Mouse (Mus musculus) liver, embryonic 16.5 days (tissue): ENCODE results near the gene Pde6c. TPM values are rescaled to one million over a fixed set of nuclear protein-coding genes. Genes with fewer than 3 reads are reported as not detected.
A peak's percentile ranks its signal among the peaks of the same experiment; 100 is the strongest.

Experiments used
- ATAC-seq: fragments of 200-750 bp; cut with Nextera tagmentation; 2 replicates; pipeline ENCODE4 v1.8.0; 2017; ENCODE audit warnings: low read depth, mild to moderate bottlenecking, moderate number of reproducible peaks, moderate library complexity
- H3K27ac ChIP-seq: fragments of 300-500 bp; sonication (generic); 2 replicates; pipeline ENCODE4 v1.5.1; 2014; ENCODE audit warnings: mild to moderate bottlenecking, low read length
- H3K27me3 ChIP-seq: fragments of 300-500 bp; sonication (generic); 2 replicates; pipeline ENCODE4 v1.6.1; 2014; ENCODE audit warnings: low read depth, low read length, mixed read lengths; ENCODE audit not compliant: control insufficient read depth, insufficient read depth
- H3K36me3 ChIP-seq: fragments of 300-500 bp; sonication (generic); 2 replicates; pipeline ENCODE4 v1.6.1; 2014; ENCODE audit warnings: mild to moderate bottlenecking; ENCODE audit not compliant: control insufficient read depth, insufficient read depth
- H3K4me1 ChIP-seq: fragments of 300-500 bp; sonication (generic); 2 replicates; pipeline ENCODE4 v1.6.1; 2014; ENCODE audit warnings: low read depth, low read length, mixed read lengths; ENCODE audit not compliant: control insufficient read depth
- H3K4me2 ChIP-seq: fragments of 300-500 bp; sonication (generic); 2 replicates; pipeline ENCODE4 v1.6.1; 2014; ENCODE audit warnings: low read depth, low read length, mixed read lengths
- H3K4me3 ChIP-seq: fragments of 300-500 bp; sonication (generic); 2 replicates; pipeline ENCODE4 v1.5.1; 2014; ENCODE audit warnings: low read depth, mild to moderate bottlenecking, low read length
- H3K9ac ChIP-seq: fragments of 300-500 bp; sonication (generic); 2 replicates; pipeline ENCODE4 v1.6.1; 2014; ENCODE audit warnings: low read depth, low read length
- H3K9me3 ChIP-seq: fragments of 300-500 bp; sonication (generic); replicated peaks from 2 replicates; pipeline ENCODE4 v1.6.1; 2016; ENCODE audit warnings: low read length; ENCODE audit not compliant: control insufficient read depth
- WGBS: fragments of 180-500 bp; shearing (Covaris S2); extraction: QIAGEN DNeasy Blood & Tissue Kit; methylation state at CpG from one replicate; pipeline ENCODE4 v1.1.7; 2014; ENCODE audit not compliant: insufficient replicate concordance; 5-methylcytosine and 5-hydroxymethylcytosine counted together
- polyA plus RNA-seq: library from polyadenylated mRNA; unstranded; fragments of >200 nt; fragmentation: Nextera tagmentation; extraction: Ambion mirVana; gene quantifications from 2 replicates; pipeline ENCODE4 v1.2.1, GENCODE M21; 2015

Pde6c gene
- polyA plus RNA-seq = 6.7 and 7.1 TPM in 2 replicates

DNA sequence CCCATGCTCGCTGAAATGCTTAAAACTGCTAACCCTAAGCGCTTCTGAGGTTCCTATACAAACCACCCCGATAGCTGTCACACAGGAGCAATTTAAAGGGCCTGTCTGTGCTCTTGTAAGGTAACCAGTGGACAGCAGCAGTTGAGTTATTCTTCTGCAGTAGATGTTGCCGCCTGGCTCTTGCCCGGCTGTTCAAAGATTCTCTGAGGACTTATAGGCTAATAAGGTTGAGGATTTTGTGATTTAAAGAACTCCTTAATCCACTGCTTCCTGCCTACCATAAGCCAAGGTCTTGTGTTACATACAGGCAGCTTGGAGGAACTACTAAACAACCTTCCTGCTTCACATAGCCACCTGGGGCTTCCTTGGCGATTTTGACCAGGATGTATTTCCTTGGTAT lies at the start of gene Pde6c:
TSS of gene Pde6c (plus strand) at position 301 of the 400 bp plus-strand sequence.
- no peak for ATAC-seq
- 51% methylated on average over 6 of the region's 6 CpGs for WGBS

DNA sequence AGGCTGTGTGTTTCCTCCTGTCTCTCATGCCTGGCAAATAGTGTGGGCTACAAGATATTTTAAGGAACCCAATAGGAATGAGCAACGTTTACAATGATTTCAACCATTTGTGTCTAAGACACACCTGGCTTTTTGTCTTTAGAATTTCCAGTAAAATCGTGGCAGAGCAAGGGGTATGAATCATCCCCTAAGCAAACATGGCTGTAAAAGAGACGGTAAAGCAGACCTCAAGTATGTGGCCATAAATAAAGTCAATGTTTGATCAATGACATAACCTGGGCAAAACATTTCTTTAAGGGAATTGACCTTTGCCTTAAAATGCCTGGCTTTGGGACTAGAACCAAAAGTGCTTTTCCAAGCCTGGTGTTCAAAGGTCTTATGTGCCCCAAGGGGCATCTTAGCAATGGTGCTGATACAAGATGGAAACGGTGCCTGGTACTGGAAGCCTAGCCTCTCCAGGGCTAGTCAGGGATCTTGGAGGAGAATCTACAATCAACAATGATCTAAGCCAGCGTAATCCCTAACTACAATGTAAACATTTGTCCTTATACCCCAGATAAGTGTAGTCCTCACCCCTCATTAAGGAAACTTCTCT lies 49.6 kb upstream of the Pde6c start:
- Histone ChIP-seq H3K36me3 (no peaks in the 10 kb centered on the region), H3K4me2 (no peak overlapping the region), H3K9me3 (no peaks in the 10 kb centered on the region), H3K27me3 (no peaks in the 10 kb centered on the region), H3K9ac (no peak overlapping the region), H3K27ac (no peak overlapping the region), H3K4me1 (no peaks in the 10 kb centered on the region), H3K4me3 (no peak overlapping the region)
- 36% methylated on average over 5 of the region's 5 CpGs for WGBS
- ATAC-seq = no peak

More for the DNA sequence above, at the start of gene Pde6c:
- Histone ChIP-seq H3K27ac (peak within 1 kb of the TSS; percentile 61), H3K9ac (no peak within 1 kb of the TSS), H3K9me3 (no peaks in the 10 kb centered on the region), H3K4me3 (no peak within 1 kb of the TSS), H3K4me1 (peaks cover 3% of the 10 kb centered on the region; the same call in 1 of the 2 replicates), H3K36me3 (no peaks in the 10 kb centered on the region), H3K27me3 (no peaks in the 10 kb centered on the region), H3K4me2 (no peak within 1 kb of the TSS)

DNA sequence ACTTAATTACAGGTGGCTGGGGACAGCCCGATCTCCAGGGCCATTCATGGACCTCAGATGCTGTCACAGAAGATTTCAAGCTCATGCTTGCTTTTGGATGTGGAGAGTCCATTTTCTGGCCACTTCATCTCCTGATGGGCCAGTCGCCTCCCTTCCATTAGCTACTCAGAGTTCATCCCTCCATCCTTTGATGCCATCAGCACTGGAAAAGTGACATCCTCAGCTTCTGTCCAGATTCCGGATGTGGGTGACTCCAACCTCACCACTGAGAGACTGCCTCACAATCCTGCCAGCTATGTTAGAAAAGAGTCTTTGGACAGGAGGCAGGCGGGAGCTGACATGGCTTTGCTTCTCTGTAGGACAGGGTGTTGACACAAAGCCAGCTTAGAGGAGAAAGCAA lies 46.7 kb upstream of the Pde6c start:
- Histone ChIP-seq H3K9ac (no peak overlapping the region), H3K4me3 (no peak overlapping the region), H3K4me1 (no peaks in the 10 kb centered on the region), H3K36me3 (no peaks in the 10 kb centered on the region), H3K9me3 (no peaks in the 10 kb centered on the region), H3K27me3 (no peaks in the 10 kb centered on the region), H3K27ac (no peak overlapping the region), H3K4me2 (no peak overlapping the region)
- no peak for ATAC-seq
- 62% methylated on average over 4 of the region's 4 CpGs for WGBS

DNA sequence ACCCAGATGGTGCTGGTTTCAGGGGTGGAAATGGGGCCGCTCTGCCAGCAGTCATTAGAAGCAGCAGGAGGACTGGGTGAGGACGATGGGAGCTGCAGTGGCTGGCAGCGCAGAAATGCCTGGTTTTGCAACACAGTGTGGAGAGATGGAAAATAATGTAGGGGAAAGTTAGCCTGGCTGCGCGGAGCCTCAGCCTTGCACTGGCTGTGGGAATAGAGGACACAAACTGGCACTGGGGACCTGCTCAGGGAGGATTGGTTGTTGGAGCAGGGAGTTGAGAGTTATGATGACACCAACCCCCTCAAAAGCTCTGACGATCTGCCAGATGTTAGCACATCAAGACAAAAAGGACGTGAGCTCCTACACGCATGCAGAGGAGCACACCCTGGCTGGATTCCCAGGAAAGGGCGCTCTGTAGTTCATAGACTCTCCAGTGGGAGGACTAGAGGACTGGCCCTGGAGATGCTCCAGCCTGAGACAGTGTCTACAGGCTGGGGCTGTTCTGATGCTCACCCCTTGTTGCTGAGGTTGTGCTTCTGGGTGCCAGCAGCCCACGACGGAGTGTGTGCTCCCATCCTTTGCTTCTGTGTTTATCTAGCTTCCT lies 45.5 kb upstream of the Pde6c start:
- Histone ChIP-seq H3K9ac (no peak overlapping the region), H3K4me3 (no peak overlapping the region), H3K27me3 (no peaks in the 10 kb centered on the region), H3K4me1 (no peaks in the 10 kb centered on the region), H3K27ac (no peak overlapping the region), H3K36me3 (no peaks in the 10 kb centered on the region), H3K4me2 (no peak overlapping the region), H3K9me3 (no peaks in the 10 kb centered on the region)
- peak; percentile 77 for ATAC-seq
- WGBS = 43% methylated on average over 11 of the region's 11 CpGs

DNA sequence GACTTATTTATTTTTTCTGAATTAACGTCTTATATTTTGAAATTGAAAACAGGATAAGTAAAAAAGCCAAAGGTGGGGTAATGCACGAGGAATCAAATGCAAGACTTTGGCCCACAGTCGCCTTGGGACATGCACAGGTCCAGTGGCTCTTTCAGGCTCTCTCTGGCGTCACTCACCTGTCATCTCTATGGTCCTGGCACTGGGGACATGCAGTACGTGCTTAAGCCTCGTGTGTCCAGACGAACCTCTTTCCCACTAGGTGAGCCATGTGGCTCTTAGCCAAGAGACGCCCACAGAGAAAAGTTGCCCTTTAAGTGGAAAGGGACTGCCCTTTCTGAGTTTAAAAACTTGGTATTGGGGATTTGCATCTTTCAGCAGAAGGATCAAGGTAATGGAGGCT lies 43.2 kb upstream of the Pde6c start:
- 58% methylated on average over 8 of the region's 8 CpGs for WGBS
- no peaks in the 10 kb centered on the region for H3K27me3 ChIP-seq
- no peak overlapping the region for H3K4me2 ChIP-seq
- peak; percentile 72 for ATAC-seq
- no peaks in the 10 kb centered on the region for H3K36me3 ChIP-seq
- no peaks in the 10 kb centered on the region for H3K4me1 ChIP-seq
- H3K9ac ChIP-seq = no peak overlapping the region
- H3K4me3 ChIP-seq = no peak overlapping the region
- H3K27ac ChIP-seq = no peak overlapping the region
- no peaks in the 10 kb centered on the region for H3K9me3 ChIP-seq

DNA sequence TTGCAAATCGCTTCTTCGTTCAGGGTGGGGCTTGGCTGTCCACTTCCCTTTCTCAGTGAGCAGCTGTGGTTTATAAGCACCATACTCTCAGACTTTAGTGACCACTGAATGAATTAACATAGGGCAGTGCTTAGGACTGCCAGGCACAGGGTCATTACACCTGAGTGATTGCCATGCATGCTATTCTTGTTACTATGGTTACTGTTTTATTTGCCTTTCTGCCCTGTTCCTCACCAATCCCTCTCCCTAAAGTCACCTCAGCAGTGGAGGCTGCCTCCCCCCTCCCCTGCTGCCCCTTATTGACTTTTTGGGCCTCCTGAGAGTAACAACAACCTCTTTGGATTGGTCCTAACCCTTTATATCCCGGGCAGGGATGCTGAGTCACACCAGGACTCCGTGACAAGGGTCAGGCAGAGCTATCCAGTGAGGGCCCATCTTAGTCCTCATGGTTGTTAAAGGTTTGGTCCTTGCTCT lies 41.0 kb upstream of the Pde6c start:
- no peaks in the 10 kb centered on the region for H3K36me3 ChIP-seq
- H3K4me3 ChIP-seq = no peak overlapping the region
- H3K9ac ChIP-seq = no peak overlapping the region
- no peaks in the 10 kb centered on the region for H3K4me1 ChIP-seq
- ATAC-seq = no peak
- 37% methylated on average over 4 of the region's 4 CpGs for WGBS
- H3K4me2 ChIP-seq = no peak overlapping the region
- no peaks in the 10 kb centered on the region for H3K9me3 ChIP-seq
- H3K27ac ChIP-seq = no peak overlapping the region
- peaks cover 8% of the 10 kb centered on the region for H3K27me3 ChIP-seq

DNA sequence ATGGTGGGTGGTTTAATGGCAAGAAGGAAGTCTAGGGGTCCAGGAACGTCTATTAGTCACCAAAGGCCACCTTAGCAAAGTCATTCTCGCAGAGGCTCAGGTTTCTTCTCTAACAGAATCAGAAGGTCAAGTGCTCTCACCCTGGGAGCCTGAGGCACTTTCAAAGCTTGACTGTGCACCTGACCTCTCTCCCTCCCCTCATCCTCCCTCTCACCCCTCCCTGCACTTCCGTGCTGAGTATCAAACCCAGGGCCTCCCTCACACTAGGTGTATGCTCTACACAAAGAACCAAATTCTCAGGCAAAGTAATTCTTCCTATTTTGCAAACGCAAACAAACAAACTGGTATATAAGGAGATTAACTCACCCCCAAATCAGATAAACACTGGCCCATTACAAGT lies 36.4 kb upstream of the Pde6c start:
- Histone ChIP-seq H3K27ac (no peak overlapping the region), H3K4me3 (no peak overlapping the region), H3K27me3 (peaks cover 32% of the 10 kb centered on the region), H3K9ac (no peak overlapping the region), H3K4me1 (no peaks in the 10 kb centered on the region), H3K4me2 (peak overlapping the region; percentile 47; the same call in 1 of the 2 replicates), H3K36me3 (no peaks in the 10 kb centered on the region), H3K9me3 (no peaks in the 10 kb centered on the region)
- no peak for ATAC-seq
- WGBS = 12% methylated on average over 4 of the region's 4 CpGs

DNA sequence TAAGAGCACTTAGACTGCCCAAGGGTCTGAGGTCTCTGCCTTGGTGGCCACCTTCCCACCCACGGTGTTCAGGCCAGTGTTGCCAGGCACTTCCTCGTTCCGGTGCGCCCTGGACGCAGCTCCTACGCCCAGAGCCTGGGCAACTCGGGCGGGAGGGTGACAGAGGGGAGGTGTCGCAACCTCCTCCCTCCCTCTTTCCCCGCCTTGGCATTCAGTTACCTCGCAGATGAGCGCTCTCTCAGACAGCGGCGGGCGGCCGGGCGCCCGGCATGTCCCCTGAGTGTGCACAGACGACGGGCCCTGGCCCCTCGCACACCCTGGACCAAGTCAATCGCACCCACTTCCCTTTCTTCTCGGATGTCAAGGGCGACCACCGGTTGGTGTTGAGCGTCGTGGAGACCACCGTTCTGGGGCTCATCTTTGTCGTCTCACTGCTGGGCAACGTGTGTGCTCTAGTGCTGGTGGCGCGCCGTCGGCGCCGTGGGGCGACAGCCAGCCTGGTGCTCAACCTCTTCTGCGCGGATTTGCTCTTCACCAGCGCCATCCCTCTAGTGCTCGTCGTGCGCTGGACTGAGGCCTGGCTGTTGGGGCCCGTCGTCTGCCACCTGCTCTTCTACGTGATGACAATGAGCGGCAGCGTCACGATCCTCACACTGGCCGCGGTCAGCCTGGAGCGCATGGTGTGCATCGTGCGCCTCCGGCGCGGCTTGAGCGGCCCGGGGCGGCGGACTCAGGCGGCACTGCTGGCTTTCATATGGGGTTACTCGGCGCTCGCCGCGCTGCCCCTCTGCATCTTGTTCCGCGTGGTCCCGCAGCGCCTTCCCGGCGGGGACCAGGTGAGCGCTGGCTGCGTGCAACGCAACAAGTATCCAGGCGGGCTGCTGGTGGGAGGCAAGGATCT lies 35.5 kb upstream of the Pde6c start, which contains the start of gene Ffar4:
TSS of gene Ffar4 (plus strand) at position 214 of the 901 bp plus-strand sequence.
- ATAC-seq = peak; percentile 41; the same call in 1 of the 2 replicates
- H3K9ac ChIP-seq = no peak within 1 kb of the TSS
- under 1% methylated on average over 77 of the region's 77 CpGs for WGBS

More for the DNA sequence above, 35.5 kb upstream of the Pde6c start, which contains the start of gene Ffar4:
- H3K9me3 ChIP-seq = no peaks in the 10 kb centered on the region
- no peaks in the 10 kb centered on the region for H3K4me1 ChIP-seq
- peak within 1 kb of the TSS; percentile 30 for H3K4me3 ChIP-seq
- H3K27ac ChIP-seq = no peak within 1 kb of the TSS
- H3K4me2 ChIP-seq = peak within 1 kb of the TSS; percentile 47
- H3K36me3 ChIP-seq = no peaks in the 10 kb centered on the region
- peaks cover 32% of the 10 kb centered on the region for H3K27me3 ChIP-seq
